Mouse (Mus musculus): ENCODE measurements around the gene Msi2.

DNA sequence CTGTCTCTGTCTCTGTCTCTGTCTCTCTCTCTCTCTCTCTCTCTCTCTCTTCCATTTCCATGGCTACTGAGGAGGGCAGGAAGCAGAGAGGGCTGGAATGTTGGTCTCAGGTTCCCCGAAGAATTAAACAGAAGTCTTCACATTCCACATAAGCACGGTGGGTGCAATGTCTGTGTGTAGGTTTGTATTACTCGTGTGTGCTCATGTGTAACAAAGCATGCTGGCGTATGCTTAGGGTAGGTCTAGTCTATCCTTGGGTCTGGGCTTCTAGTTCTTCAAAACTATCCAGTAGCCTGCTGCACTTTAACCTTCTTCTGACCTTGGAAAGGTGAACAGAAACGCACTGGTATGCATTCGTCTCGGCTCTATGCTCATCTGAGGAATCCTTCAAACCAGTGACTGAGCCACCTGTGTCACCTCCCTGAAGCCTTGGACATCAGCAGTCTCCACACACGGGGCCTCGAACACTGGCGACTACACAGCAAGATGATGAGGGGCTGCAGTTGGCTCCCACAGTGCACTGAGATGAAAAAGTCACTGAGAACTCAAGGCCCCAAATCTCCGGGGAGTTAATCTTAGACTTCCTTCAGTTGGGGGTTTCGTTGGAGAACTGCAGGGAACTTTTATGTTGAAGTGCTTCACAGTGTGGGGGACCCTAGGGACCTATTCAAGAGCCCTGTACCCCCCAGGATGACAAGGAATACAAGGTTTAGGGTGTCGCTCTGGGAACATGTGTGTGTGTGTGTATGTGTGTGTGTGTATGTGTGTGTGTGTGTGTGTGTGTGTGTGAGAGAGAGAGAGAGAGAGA lies 123.3 kb downstream of the Msi2 start:
- TF ChIP-seq CTCF (IDR thresholded peaks at IDR 0.05; ENCODE audit: low read depth): no peak
- TF ChIP-seq EP300 (IDR thresholded peaks at IDR 0.05; ENCODE audit: low read depth): no peak
